Mouse (Mus musculus): ENCODE measurements at regions not wholly inside any gene's neighbourhood (a gene's known extent, or its start where the extent isn't known, plus 50 kb on each side); places are given as distances from the start of the nearest gene placed in this dataset.

GRCm38 (mm10) chr2:117674877-117675276 lies 332.1 kb upstream of the Rasgrp1 start:
- intact Hi-C loops (cut with DNase I) = no loop called here
- no peak for DNase-seq

- DNase-seq = no peak
- intact Hi-C loops (cut with DNase I) = no loop called here
Measured at GRCm38 (mm10) chr2:117678650-117679049, 335.8 kb upstream of the Rasgrp1 start.

GRCm38 (mm10) chr2:117685836-117686453 lies 343.1 kb upstream of the Rasgrp1 start:
- intact Hi-C loops (cut with DNase I) = no loop called here
- no peak for DNase-seq

GRCm38 (mm10) chr2:117693537-117693936 lies 350.7 kb upstream of the Rasgrp1 start:
- peak; percentile 33 to 40 for DNase-seq
- intact Hi-C loops (cut with DNase I) = no loop called here

- intact Hi-C loops (cut with DNase I) = no loop called here
- peak in 1 of 2 experiments; percentile 10 for DNase-seq
Measured at GRCm38 (mm10) chr2:117710173-117710813, 367.5 kb upstream of the Rasgrp1 start.

GRCm38 (mm10) chr2:117724066-117724465 lies 381.3 kb upstream of the Rasgrp1 start:
- no peak for DNase-seq
- intact Hi-C loops (cut with DNase I) = no loop called here

GRCm38 (mm10) chr2:117731253-117731652 lies 380.4 kb upstream of the Thbs1 start:
- intact Hi-C loops (cut with DNase I) = no loop called here

GRCm38 (mm10) chr2:117742413-117742812 lies 369.3 kb upstream of the Thbs1 start:
- no peak for DNase-seq
- intact Hi-C loops (cut with DNase I) = no loop called here

More at GRCm38 (mm10) chr2:117731253-117731652, 380.4 kb upstream of the Thbs1 start:
- DNase-seq = no peak

GRCm38 (mm10) chr2:117743901-117744300 lies 367.8 kb upstream of the Thbs1 start:
- intact Hi-C loops (cut with DNase I) = no loop called here
- DNase-seq = no peak

GRCm38 (mm10) chr2:117745767-117746166 lies 365.9 kb upstream of the Thbs1 start:
- DNase-seq = no peak
- intact Hi-C loops (cut with DNase I) = no loop called here

GRCm38 (mm10) chr2:117747136-117747535 lies 364.5 kb upstream of the Thbs1 start:
- DNase-seq = no peak
- intact Hi-C loops (cut with DNase I) = no loop called here

- peak; percentile 8 to 19 for DNase-seq
- intact Hi-C loops (cut with DNase I) = no loop called here
Measured at GRCm38 (mm10) chr2:117748892-117749291, 362.8 kb upstream of the Thbs1 start.

- intact Hi-C loops (cut with DNase I) = no loop called here
- DNase-seq = no peak
Measured at GRCm38 (mm10) chr2:117759491-117760013, 352.1 kb upstream of the Thbs1 start.

GRCm38 (mm10) chr2:117763631-117764030 lies 348.0 kb upstream of the Thbs1 start:
- intact Hi-C loops (cut with DNase I) = no loop called here
- no peak for DNase-seq

- DNase-seq = no peak
- intact Hi-C loops (cut with DNase I) = no loop called here
Measured at GRCm38 (mm10) chr2:117765572-117765971, 346.1 kb upstream of the Thbs1 start.

- intact Hi-C loops (cut with DNase I) = no loop called here
- no peak for DNase-seq
Measured at GRCm38 (mm10) chr2:117766450-117766849, 345.2 kb upstream of the Thbs1 start.

GRCm38 (mm10) chr2:117769402-117770114 lies 342.1 kb upstream of the Thbs1 start:
- intact Hi-C loops (cut with DNase I) = no loop called here
- no peak for DNase-seq

- DNase-seq = no peak
- intact Hi-C loops (cut with DNase I) = no loop called here
Measured at GRCm38 (mm10) chr2:117770115-117770485, 341.6 kb upstream of the Thbs1 start.

GRCm38 (mm10) chr2:117780287-117780686 lies 331.4 kb upstream of the Thbs1 start:
- DNase-seq = peak in 1 of 2 experiments; percentile 8
- intact Hi-C loops (cut with DNase I) = loop anchor here (2.0 to 10.0 kb wide), 2 partner anchors 329 to 465 kb away; no protein-coding TSS in a partner anchor

GRCm38 (mm10) chr2:117780816-117781215 lies 330.9 kb upstream of the Thbs1 start:
- intact Hi-C loops (cut with DNase I) = loop anchor here (2.0 to 10.0 kb wide), 2 partner anchors 328 to 464 kb away; no protein-coding TSS in a partner anchor

GRCm38 (mm10) chr2:117787321-117787720 lies 324.4 kb upstream of the Thbs1 start:
- intact Hi-C loops (cut with DNase I) = loop anchor here (2.0 to 10.0 kb wide), 2 partner anchors 323 to 457 kb away; partner anchors contain the start of gene Thbs1
- DNase-seq = no peak

More at GRCm38 (mm10) chr2:117780816-117781215, 330.9 kb upstream of the Thbs1 start:
- DNase-seq = no peak
